Mouse (Mus musculus) thymus, adult 18-20 months (tissue): ENCODE measurements around the gene Tex38.
A peak's percentile ranks its signal among the peaks of the same experiment; 100 is the strongest.

Experiments
- DNase-seq, 2 experiments: peaks; one replicate each; pipeline ENCODE4 v3.0.0; 2022; ENCODE audit warnings: mixed read lengths in 2 of 2

Gene Tex38

GRCm38 (mm10) chr4:115780918-115781317, at the start of gene Tex38:
Tex38 (minus strand) TSS chr4:115781018.
- no peak for DNase-seq

DNA sequence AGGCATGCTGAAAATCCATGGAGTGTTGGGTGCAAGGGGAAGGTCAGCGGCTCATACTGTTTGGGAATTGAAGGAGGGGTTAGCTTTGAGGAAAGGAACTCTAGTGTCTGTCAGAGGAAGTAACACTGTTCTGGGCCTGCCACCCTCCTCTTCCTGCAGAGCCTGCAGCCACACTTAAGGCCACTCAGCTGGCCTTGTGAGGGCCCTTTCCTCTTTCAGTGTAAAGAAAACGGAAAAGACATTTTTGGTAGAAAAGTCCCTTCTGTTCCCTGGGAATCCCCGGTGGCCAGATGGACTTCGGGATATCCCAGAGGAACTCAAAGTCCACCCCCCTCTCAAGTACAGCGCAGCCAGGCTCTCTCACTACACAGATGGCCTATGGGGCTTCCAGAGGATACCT, 49.7 kb upstream of the Tex38 start:
- no peak for DNase-seq

GRCm38 (mm10) chr4:115828572-115828902, 47.7 kb upstream of the Tex38 start:
- DNase-seq: no peak

DNA sequence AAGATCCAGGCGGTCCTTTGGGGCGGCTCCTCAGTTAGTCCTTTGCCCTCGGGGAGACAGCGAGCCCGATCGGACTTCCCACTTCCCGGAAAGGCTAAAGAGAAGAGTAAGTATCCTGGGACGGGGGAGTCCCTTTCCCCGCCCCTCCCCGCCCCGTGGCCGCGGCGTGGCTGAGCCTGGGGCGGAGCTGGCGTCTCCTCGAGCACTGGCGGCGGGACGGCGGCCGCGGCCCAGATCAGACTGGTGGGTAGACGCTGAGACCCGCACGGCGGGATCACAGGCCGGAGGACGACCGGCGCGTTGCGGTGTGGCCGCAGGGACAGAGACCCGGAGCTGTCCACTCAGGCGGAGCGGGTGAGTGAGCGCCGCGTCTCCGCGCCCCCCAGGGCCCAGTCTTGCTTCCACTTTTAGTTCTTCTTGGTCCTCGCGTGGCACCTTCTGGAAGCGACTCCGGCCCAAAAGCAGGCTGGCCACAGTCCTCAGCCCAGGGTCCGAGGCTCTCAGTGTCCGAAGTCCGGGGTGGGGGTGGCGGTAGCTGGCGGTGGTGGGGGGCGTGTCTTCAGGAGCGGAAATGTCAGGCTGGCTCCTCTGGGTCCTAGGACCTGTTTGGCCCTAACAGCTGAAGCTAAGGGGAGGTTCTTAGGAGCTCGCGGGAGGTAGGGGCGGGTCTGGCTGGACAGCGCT, 47.2 kb upstream of the Tex38 start, which contains the start of gene Mob3c:
Gene Mob3c (plus strand): TSS at position 205 of the 684 bp plus-strand sequence.
- DNase-seq: peak; percentile 52 to 55

DNA sequence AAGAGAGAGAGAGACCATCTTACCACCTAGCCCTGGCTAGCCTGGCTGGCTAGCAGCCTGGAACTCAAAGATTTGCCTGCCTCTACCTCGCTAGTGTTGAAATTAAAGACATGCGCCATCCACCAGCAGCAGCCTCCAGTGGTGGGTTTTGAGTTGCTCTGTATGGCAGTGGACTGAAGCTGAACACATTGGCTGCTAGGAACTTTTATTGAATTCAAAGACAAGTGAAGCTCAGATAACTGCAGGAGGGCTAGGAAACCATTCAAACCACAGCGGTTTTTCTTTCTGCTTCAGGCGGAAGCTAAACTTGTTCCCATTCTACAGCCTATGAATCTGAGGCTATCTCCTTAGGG, 46.7 kb upstream of the Tex38 start:
- no peak for DNase-seq

DNA sequence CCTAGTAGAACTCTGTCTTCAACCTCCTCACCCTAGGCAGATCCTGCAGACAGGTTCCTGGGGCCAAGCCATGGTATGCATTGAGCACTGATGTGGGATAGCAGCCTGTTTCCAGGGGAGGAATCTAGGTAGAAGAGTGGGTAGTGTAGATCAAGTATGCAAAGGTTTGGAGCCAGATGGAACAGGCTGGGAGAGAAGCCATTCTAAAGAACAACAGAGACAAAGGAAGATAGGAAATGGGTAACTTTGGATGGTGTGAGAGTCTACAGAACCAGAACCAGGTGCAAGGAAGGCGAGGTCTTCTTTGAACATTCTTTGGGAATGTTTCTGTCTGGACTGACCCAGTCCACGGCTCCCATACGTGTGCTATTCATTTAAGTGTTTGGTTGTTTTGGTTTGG, 46.2 kb upstream of the Tex38 start:
- no peak for DNase-seq

DNA sequence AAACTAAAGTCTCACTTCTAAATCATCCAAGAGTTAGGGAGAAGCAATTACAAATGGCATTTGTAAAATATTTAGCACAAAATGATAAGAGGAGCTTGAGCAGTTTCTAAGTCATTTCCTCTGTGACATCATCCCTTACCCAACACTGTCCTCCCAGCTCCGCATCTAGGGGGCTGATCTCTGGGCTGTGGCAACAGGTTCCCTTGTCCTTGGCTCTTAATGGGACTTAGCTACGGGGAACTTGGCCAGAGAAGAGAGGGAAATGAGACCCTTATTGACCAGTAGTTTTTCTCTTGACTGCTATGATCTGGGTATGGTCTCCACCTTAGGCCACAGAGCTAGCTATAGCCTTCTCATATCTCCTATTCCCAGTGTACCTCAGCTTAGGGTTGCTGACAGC, 44.5 kb upstream of the Tex38 start:
- DNase-seq: no peak

GRCm38 (mm10) chr4:115824178-115824577, 43.4 kb upstream of the Tex38 start:
- no peak for DNase-seq

- DNase-seq: no peak
Measured at GRCm38 (mm10) chr4:115821928-115822327, 41.1 kb upstream of the Tex38 start.

- no peak for DNase-seq
Measured at GRCm38 (mm10) chr4:115821431-115821830, 40.6 kb upstream of the Tex38 start.

DNA sequence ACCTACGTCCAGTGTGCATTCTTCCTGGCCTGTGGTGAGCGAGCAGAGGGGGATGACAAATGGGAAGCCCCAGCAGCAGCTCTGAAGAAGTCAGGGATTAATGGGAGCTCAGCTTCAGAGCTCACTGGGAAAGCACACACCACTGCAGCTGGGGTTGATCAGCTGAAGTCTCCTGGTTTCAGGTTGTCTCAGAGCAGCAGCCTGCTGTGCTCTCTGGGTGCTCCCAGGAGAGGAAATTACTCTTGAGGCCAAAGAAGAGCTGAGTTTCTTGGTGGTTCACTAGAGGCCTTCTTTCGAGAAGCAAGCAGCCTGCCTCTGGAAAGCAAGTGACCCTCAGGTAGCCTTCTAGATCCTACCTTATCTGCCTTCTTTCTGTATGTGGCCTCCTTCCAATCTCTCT, 40.1 kb upstream of the Tex38 start:
- no peak for DNase-seq

DNA sequence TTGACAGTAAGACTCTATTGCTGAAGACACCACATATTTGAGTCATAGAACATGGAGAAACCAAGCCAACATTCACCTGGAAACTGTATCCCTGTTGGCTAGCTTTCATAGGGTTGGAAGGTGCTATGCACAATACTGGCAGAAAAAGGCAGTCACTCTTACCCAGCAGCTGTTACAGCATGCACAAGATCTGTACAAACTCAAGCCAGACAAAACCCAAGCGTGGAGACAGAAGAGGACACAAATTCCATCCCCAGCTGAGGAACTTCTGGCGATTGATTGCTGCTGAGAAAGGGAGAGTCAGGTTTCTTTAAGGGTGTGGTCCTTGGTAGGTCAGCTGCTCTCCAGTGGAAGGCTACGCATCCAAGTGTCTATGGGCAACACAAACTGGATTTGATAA, 39.4 kb upstream of the Tex38 start:
- DNase-seq: no peak

GRCm38 (mm10) chr4:115815606-115816005, 34.8 kb upstream of the Tex38 start:
- no peak for DNase-seq

- DNase-seq: no peak
Measured at GRCm38 (mm10) chr4:115812326-115812725, 31.5 kb upstream of the Tex38 start.

- DNase-seq: no peak
Measured at GRCm38 (mm10) chr4:115799981-115800380, 19.2 kb upstream of the Tex38 start.

DNA sequence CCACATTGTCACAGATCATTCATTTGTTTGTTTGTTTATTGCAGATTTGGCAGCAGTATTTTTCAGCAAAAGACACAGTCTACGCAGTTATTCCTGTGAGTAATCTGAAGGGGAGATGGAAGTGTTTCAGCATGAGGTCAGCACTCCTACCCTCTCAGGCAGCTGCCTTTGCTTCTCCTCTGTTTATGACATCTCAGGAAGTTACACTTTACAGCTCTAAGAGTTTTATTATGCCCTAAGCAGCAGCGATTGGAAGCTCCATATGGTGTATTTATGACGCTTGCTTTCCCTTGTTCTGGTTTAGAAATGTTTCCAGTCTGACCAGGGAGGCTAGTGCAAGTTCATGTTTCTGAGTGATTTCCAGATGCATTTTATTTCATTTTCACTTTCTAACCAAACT, 14.5 kb upstream of the Tex38 start:
- no peak for DNase-seq

- no peak for DNase-seq
Measured at GRCm38 (mm10) chr4:115790864-115791263, 10.0 kb upstream of the Tex38 start.

GRCm38 (mm10) chr4:115785511-115786034, 4.8 kb upstream of the Tex38 start:
- no peak for DNase-seq

DNA sequence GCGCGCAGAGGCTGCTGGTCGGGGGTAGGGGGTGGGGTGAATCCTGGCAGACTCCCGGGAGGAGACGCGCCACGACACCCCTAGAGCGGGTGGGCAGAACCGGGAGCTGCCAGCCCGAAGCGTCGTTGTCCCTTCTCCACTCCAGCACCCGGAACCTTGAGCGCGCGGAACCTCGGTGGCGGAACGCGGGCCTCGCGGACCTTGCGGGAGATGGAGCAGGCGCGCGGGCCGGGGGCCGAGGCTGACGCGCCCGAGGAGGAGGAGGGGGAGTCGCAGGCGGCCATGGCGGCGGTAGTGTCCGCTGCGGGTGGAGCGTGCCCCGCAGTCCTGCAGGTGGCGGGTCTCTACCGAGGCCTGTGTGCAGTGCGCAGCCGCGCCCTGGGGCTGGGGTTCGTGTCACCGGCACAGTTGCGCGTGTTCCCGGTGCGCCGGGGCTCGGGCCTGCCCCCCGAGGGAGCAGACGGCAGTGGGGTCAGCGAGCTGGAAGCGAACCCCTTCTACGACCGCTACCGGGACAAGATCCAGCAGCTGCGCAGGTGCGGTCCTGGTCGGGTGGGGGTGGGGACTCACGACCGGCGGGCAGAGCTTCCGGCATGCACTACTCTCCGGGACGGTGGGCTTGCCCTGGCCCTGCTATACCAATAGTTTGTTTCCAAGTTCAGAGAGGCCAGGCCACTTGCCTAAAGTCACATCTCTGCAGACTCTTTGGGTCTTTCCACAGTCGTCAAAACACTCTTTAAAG, 4.1 kb upstream of the Tex38 start, which contains the start of gene Atpaf1:
Gene Atpaf1 (plus strand): TSS at position 44 of the 742 bp plus-strand sequence.
- DNase-seq: peak; percentile 56 to 61

DNA sequence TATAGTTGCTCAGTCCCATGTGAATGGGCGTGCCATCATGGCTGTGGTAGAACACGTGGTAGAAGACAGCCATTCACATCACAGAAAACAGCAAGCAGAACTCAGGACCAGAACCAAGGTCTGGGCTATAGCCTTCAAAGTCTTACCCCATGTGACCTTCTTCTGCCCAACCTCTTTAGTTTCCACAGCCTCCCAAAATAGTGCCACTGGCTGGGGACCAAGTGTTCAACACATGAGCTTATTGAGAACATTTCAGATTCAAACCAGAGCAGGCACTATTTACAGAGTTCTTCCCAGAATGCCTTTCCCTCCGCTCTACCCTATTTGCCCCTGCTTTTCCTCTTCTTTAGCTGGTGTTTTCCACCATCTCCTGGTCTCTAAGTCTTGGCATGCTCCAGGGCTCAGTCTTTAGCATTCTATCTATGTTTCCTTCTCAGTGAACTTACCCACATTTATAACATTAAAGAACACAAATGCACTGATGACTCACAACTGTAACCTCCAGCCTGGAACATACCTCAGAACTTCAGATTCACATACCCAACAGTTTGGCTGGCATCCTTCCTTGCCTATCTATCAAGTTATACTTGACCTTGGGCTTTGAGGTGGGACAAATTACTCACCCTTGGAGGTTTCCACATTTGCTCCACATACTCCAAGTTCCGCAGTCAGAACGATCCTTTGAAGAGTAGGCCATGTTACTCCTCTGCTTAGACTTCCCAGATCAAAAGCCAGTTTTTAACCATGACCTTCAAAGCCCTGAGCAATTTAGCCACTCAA, 1.4 kb upstream of the Tex38 start:
- no peak for DNase-seq

DNA sequence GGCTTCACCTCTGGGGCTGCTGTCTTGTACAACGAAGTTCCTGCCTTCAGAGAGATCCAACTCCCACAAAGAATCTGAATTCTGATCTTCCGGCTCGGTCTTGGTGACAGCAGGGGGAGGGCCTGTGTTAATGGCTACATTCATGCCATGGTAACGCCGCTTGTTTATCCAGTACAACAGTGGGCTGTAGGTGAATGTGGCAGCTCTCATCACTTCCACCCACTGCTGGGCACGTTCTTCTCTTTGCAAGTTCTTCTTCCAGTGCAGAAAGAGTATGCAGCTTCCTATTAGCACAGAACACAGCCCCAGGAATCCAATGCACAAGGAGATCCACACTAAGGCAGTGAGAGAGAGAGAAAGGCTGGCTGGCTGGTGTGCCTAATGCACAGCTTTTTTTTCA, 549 bp downstream of the Tex38 start:
- no peak for DNase-seq

- DNase-seq: no peak
Measured at GRCm38 (mm10) chr4:115777627-115778026, 3.2 kb downstream of the Tex38 start.

- DNase-seq: no peak
Measured at GRCm38 (mm10) chr4:115775056-115775455, 5.8 kb downstream of the Tex38 start.
